Mouse (Mus musculus) midbrain, embryonic 11.5 days (tissue): Measurements from ENCODE around the gene Alg12. TPM values are rescaled to one million over a fixed set of nuclear protein-coding genes. Genes with fewer than 3 reads are reported as not detected.

Source experiments
- ATAC-seq: fragments of 200-750 bp; cut with Nextera tagmentation; 2 replicates; pipeline ENCODE4 v1.8.0; 2017; ENCODE audit warnings: moderate TSS enrichment, moderate library complexity; ENCODE audit not compliant: low FRiP score
- DNase-seq: peaks from one replicate; pipeline ENCODE4 v3.0.0; 2015; ENCODE audit warnings: low spot score; ENCODE audit errors: missing footprints
- H3K27ac ChIP-seq: fragments of 300-500 bp; sonication (generic); 2 replicates; pipeline ENCODE4 v1.5.1; 2014; ENCODE audit warnings: low read depth, low read length
- H3K27me3 ChIP-seq: fragments of 300-500 bp; sonication (generic); 2 replicates; pipeline ENCODE4 v1.6.1; 2014; ENCODE audit warnings: mild to moderate bottlenecking, low read length, moderate library complexity, mixed read lengths; ENCODE audit not compliant: control insufficient read depth, insufficient read depth
- H3K36me3 ChIP-seq: fragments of 300-500 bp; sonication (generic); 2 replicates; pipeline ENCODE4 v1.6.1; 2014; ENCODE audit warnings: mild to moderate bottlenecking, low read length, moderate library complexity, mixed read lengths; ENCODE audit not compliant: control insufficient read depth, insufficient read depth
- H3K4me1 ChIP-seq: fragments of 300-500 bp; sonication (generic); 2 replicates; pipeline ENCODE4 v1.6.1; 2014; ENCODE audit warnings: low read length; ENCODE audit not compliant: control insufficient read depth, insufficient read depth
- H3K4me2 ChIP-seq: fragments of 300-500 bp; sonication (generic); 2 replicates; pipeline ENCODE4 v1.6.1; 2014; ENCODE audit warnings: mild to moderate bottlenecking, moderate library complexity
- H3K4me3 ChIP-seq: fragments of 300-500 bp; sonication (generic); 2 replicates; pipeline ENCODE4 v1.5.1; 2014; ENCODE audit warnings: low read depth, low read length
- H3K9ac ChIP-seq: fragments of 300-500 bp; sonication (generic); 2 replicates; pipeline ENCODE4 v1.6.1; 2014; ENCODE audit warnings: low read length
- H3K9me3 ChIP-seq: fragments of 300-500 bp; sonication (generic); 2 replicates; pipeline ENCODE4 v1.6.1; 2016; ENCODE audit warnings: low read length; ENCODE audit not compliant: control insufficient read depth
- WGBS: fragments of 180-500 bp; shearing (Covaris S2); extraction: QIAGEN DNeasy Blood & Tissue Kit; methylation state at CpG from one replicate; pipeline ENCODE4 v1.1.7; 2014; 5-methylcytosine and 5-hydroxymethylcytosine counted together
- polyA plus RNA-seq: library from polyadenylated mRNA; unstranded; fragments of >200 nt; fragmentation: Nextera tagmentation; extraction: Ambion mirVana; gene quantifications from 2 replicates; pipeline ENCODE4 v1.2.1, GENCODE M21; 2014

Alg12 gene
- polyA plus RNA-seq, 1 experiment from 2014 or later = 10.8 TPM

- H3K27ac ChIP-seq = no peak overlapping the region
- peak; percentile 88 for DNase-seq
- no peaks in the 10 kb centered on the region for H3K27me3 ChIP-seq
Measured at GRCm38 (mm10) chr15:88837977-88838376, 18.9 kb upstream of the Alg12 start.

DNA sequence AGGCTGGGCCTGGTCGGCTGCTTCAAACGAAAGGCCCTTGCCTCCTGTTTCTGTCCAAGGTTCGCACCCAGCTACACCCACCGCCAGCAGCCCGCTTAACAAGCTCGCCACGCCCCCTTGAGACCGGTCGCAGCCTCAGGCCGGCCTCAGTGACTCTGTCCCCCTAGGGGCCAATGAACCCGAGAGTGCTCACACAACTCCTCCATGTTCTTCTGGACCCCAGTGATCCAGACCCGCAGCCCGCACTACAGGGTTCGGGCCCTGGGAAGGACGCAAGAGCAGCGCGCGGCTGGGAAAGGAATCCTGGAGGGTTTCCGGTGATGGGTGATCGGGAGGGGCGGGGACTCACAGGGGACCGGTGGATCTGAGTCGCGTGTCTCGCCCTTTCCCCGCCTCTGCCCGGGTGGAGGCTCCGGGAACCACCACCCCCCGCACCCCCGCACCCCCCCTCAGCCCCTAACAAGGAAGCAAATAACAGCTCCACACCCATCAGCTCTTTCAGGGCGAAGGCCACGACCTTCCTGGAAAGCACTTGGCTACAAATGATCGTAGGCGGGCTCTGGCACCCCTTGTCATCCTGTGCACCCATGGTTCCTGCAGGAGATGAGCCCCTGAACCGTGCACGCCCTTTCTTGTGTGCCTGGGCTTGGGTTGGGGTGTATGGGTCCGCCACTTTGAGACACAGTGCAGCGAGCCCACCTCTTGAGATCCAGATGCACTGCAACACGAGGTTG is 18.2 kb upstream of the Alg12 start:
- peak overlapping the region; percentile 41 for H3K4me3 ChIP-seq
- H3K27ac ChIP-seq = no peak overlapping the region
- H3K27me3 ChIP-seq = no peaks in the 10 kb centered on the region
- DNase-seq (peak; percentile 96), ATAC-seq (peak; percentile 70)
- H3K4me1 ChIP-seq = peaks cover 4% of the 10 kb centered on the region; the same call in 1 of the 2 replicates
- under 1% methylated on average over 36 of the region's 39 CpGs for WGBS
- H3K9me3 ChIP-seq = no peaks in the 10 kb centered on the region
- H3K9ac ChIP-seq = peak overlapping the region; percentile 59
- no peaks in the 10 kb centered on the region for H3K36me3 ChIP-seq
- H3K4me2 ChIP-seq = peak overlapping the region; percentile 50

More at GRCm38 (mm10) chr15:88837977-88838376, 18.9 kb upstream of the Alg12 start:
- H3K36me3 ChIP-seq = no peaks in the 10 kb centered on the region
- ATAC-seq = no peak
- H3K4me3 ChIP-seq = peak overlapping the region; percentile 41
- H3K9me3 ChIP-seq = no peaks in the 10 kb centered on the region
- peaks cover 4% of the 10 kb centered on the region; the same call in 1 of the 2 replicates for H3K4me1 ChIP-seq
- H3K9ac ChIP-seq = peak overlapping the region; percentile 59
- 3% methylated on average over 11 of the region's 11 CpGs for WGBS
- H3K4me2 ChIP-seq = peak overlapping the region; percentile 50

DNA sequence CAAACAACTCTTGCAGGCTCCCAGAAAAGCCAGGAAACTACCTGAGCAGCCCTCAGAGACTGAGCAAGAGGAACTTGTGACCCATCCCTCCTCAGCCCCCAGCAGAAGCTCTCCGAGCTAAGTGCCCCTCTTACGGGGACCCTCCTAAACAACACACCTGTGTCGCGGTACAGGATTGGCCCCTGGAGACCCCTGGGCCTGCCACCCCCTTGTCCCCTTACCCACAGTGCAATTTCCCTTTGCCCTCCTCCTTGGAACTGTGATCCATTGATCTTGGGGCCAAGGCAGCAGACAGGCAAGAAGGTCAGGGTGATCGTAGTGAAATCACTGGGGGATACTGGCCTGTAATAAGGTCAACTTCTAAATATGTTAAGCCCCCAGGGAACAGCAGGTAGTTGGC is 17.5 kb upstream of the Alg12 start:
- H3K27ac ChIP-seq = no peak overlapping the region
- H3K36me3 ChIP-seq = no peaks in the 10 kb centered on the region
- ATAC-seq = no peak
- no peak overlapping the region for H3K9ac ChIP-seq
- DNase-seq = peak; percentile 45
- 75% methylated on average over 5 of the region's 5 CpGs for WGBS
- no peaks in the 10 kb centered on the region for H3K27me3 ChIP-seq
- H3K4me2 ChIP-seq = no peak overlapping the region
- H3K4me3 ChIP-seq = no peak overlapping the region
- peaks cover 4% of the 10 kb centered on the region; the same call in 1 of the 2 replicates for H3K4me1 ChIP-seq
- H3K9me3 ChIP-seq = no peaks in the 10 kb centered on the region

- no peak overlapping the region for H3K4me3 ChIP-seq
- no peaks in the 10 kb centered on the region for H3K9me3 ChIP-seq
- H3K4me1 ChIP-seq = peaks cover 4% of the 10 kb centered on the region; the same call in 1 of the 2 replicates
- WGBS = 86% methylated on average over 6 of the region's 6 CpGs
- H3K9ac ChIP-seq = no peak overlapping the region
- no peaks in the 10 kb centered on the region for H3K27me3 ChIP-seq
- H3K4me2 ChIP-seq = no peak overlapping the region
- no peak overlapping the region for H3K27ac ChIP-seq
- ATAC-seq (no peak), DNase-seq (peak; percentile 67)
- H3K36me3 ChIP-seq = no peaks in the 10 kb centered on the region
Measured at GRCm38 (mm10) chr15:88836031-88836430, 16.9 kb upstream of the Alg12 start.

DNA sequence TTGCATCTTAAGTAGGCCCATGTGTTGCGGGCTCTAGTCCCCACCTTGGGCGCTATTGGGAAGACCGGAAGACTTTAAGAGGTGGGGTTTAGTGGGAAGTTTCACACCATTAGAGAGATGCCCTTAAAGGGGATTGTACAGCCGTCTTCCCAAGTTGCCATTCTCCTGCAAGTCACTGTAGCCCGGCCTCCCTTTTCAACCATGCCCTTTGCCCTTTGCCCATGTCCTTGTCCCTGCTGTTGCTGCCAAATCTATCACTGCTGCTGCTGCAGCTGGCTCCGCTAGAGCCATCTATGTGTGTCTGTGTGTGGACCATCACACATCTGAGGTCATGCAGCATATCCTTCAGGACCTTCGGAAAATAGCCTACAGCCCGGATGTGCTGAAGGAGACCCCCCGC is 13.4 kb upstream of the Alg12 start:
- Histone ChIP-seq H3K9ac (no peak overlapping the region), H3K36me3 (no peaks in the 10 kb centered on the region), H3K4me3 (no peak overlapping the region), H3K4me1 (no peaks in the 10 kb centered on the region), H3K9me3 (no peaks in the 10 kb centered on the region), H3K27ac (no peak overlapping the region), H3K4me2 (no peak overlapping the region), H3K27me3 (no peaks in the 10 kb centered on the region)
- ATAC-seq = no peak
- 87% methylated on average over 9 of the region's 9 CpGs for WGBS
- DNase-seq = peak; percentile 61

GRCm38 (mm10) chr15:88831482-88831881 is 12.4 kb upstream of the Alg12 start:
- Histone ChIP-seq H3K27me3 (no peaks in the 10 kb centered on the region), H3K9me3 (no peaks in the 10 kb centered on the region), H3K9ac (no peak overlapping the region), H3K4me2 (no peak overlapping the region), H3K36me3 (peaks cover 2% of the 10 kb centered on the region; the same call in 1 of the 2 replicates), H3K4me3 (no peak overlapping the region), H3K4me1 (no peaks in the 10 kb centered on the region), H3K27ac (no peak overlapping the region)
- ATAC-seq (no peak), DNase-seq (peak; percentile 39)
- 72% methylated on average over 5 of the region's 5 CpGs for WGBS

DNA sequence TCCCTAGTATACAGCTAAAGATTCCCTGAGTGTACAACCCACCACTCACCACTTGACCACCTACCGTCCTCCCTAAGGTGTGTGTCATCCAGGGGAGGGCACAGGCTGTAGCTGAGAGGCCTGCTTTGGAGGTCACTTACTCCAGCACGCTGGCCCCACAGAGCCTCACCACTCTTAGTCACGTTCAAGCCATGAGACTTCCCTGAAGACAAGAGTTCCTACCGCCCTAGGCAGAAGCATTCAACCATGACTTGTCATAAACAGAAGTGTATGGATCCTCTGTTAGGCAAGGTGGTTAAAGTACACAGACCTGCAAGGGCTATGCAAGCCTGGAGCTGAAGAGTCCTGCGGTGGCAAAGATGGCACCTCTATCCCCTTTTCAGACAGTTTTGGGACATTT is 11.6 kb upstream of the Alg12 start:
- WGBS = 82% methylated on average over 5 of the region's 5 CpGs
- Histone ChIP-seq H3K9me3 (no peaks in the 10 kb centered on the region), H3K4me1 (no peaks in the 10 kb centered on the region)

GRCm38 (mm10) chr15:88829791-88830440 is 10.8 kb upstream of the Alg12 start:
- no peaks in the 10 kb centered on the region for H3K27me3 ChIP-seq
- DNase-seq (peak; percentile 31), ATAC-seq (no peak)
- H3K4me3 ChIP-seq = no peak overlapping the region
- H3K4me1 ChIP-seq = no peaks in the 10 kb centered on the region
- peaks cover 5% of the 10 kb centered on the region; the same call in 1 of the 2 replicates for H3K36me3 ChIP-seq
- H3K4me2 ChIP-seq = no peak overlapping the region
- H3K9ac ChIP-seq = no peak overlapping the region
- H3K27ac ChIP-seq = no peak overlapping the region
- no peaks in the 10 kb centered on the region for H3K9me3 ChIP-seq
- 75% methylated on average over 6 of the region's 6 CpGs for WGBS

More for the DNA sequence above, 11.6 kb upstream of the Alg12 start:
- Histone ChIP-seq H3K9ac (no peak overlapping the region), H3K27ac (no peak overlapping the region), H3K36me3 (peaks cover 4% of the 10 kb centered on the region; the same call in 1 of the 2 replicates), H3K27me3 (no peaks in the 10 kb centered on the region), H3K4me3 (no peak overlapping the region), H3K4me2 (no peak overlapping the region)
- DNase-seq = no peak
- no peak for ATAC-seq
